Mouse (Mus musculus) lung, postnatal 0 days (tissue): Measurements from ENCODE around the gene Stim1.
"Not testable (repeated sequence)": the region's sequence is repeated elsewhere in the genome, so short reads cannot be mapped to it uniquely, and the experiment has no call there.

Source experiments
- CTCF ChIP-seq: IDR thresholded peaks from 2 replicates; pipeline ENCODE4 v1.5.1; 2016; ENCODE audit warnings: antibody characterized with exemption, mild to moderate bottlenecking
- EP300 ChIP-seq: IDR thresholded peaks from 2 replicates; pipeline ENCODE4 v1.6.1; 2016; ENCODE audit warnings: antibody characterized with exemption, mild to moderate bottlenecking, control low read depth

- not testable (repeated sequence) for TF ChIP-seq EP300, CTCF
Observed at GRCm38 (mm10) chr7:102266021-102266400, 1.6 kb upstream of the Stim1 start.
